Mouse (Mus musculus) brain, embryonic 14.5 days (tissue): Measurements from ENCODE around the gene B3gnt2. TPM values are rescaled to one million over a fixed set of nuclear protein-coding genes. Genes with fewer than 3 reads are reported as not detected.
A peak's percentile ranks its signal among the peaks of the same experiment; 100 is the strongest.
"Not testable (repeated sequence)": the region's sequence is repeated elsewhere in the genome, so short reads cannot be mapped to it uniquely, and the experiment has no call there.

ENCODE experiments used
- DNase-seq: peaks from one replicate; pipeline ENCODE4 v3.0.0-alpha.2; 2011; ENCODE audit warnings: low read depth
- CTCF ChIP-seq: fragments of 200-500 bp; IDR thresholded peaks from 2 replicates; pipeline ENCODE4 v1.5.1; 2012; ENCODE audit warnings: inconsistent platforms, mild to moderate bottlenecking, moderate library complexity, borderline replicate concordance; ENCODE audit not compliant: insufficient read depth, insufficient read length; ENCODE audit errors: extremely low read depth
- POLR2A ChIP-seq: fragments of 200-500 bp; IDR thresholded peaks from 2 replicates; pipeline ENCODE4 v1.6.1; 2012; ENCODE audit warnings: mild to moderate bottlenecking, inconsistent platforms, borderline replicate concordance; ENCODE audit not compliant: poor library complexity, insufficient read depth, insufficient read length, severe bottlenecking; ENCODE audit errors: extremely low read depth
- polyA plus RNA-seq: library from polyadenylated mRNA; depleted of rRNA; stranded (reverse); fragments of >200 nt; gene quantifications from 2 replicates; pipeline ENCODE4 v1.2.3, GENCODE M21; 2012

Gene B3gnt2
- polyA plus RNA-seq, 1 experiment = 2.3 TPM

DNA sequence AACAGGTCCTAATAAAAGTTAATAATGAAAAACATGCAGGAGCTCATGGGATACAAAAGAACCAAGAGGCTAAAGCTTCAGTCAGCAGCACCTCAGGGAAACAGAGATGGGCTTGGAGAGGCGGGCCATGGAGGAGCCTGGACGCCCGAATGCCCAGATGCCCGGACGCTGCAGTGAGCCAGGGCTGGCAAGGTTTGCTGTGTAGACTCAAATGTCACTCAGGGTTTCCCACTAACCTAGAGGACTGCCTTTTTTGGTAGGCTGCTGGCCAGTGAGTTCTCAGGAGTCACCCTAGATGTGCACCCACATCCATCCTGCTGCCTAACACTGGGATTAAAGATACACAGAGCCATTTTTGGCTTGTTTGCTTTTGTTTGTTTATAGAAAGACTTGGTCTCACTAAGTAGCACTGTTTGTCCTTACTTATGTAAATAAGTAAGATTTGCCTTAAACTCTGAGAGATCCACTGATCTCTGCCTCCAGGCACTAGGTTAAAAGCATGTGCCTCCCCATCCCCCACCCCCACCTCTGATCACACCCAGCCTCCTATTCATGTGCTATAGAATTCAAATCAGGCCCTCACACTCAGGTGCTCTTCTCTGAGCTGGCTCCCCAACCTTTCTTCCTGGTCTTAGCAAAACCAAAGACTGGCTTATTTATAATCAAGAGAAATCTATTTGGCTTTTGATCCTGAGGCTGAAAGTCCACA lies 117.0 kb downstream of the B3gnt2 start:
- no peak for DNase-seq
- no peak for TF ChIP-seq CTCF
- TF ChIP-seq POLR2A = no peak

DNA sequence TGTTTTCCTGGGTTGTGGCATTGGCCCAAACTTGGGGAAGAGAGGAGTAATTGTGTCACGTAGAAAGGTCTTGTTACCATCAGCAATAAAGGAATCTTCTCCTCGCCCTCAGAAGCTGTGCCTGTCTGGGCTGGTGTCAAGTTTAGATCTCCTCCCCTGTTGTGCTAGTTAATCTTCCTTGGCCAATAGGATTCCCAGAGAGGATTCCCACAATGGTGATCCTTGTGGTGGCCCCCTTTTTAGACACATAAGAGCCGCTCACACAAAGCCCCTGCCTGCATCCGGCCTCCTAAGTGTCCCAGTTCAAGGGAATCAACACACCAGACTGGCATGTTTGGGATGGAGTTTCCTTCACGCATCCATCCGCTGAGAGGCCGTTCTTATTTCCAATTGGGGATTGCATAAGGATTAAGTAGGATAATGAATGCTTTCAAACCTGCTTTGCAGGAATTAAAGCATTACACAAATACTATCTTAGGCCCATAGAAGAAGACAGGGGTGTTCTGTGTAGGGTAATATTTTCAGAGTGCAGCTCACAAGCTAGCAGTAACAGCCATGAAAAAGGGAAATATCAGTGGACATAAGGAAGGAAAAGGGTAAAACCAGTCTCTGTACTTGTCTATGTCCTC lies 118.6 kb downstream of the B3gnt2 start:
- TF ChIP-seq CTCF (no peak), POLR2A (no peak)
- DNase-seq = peak; percentile 59

DNA sequence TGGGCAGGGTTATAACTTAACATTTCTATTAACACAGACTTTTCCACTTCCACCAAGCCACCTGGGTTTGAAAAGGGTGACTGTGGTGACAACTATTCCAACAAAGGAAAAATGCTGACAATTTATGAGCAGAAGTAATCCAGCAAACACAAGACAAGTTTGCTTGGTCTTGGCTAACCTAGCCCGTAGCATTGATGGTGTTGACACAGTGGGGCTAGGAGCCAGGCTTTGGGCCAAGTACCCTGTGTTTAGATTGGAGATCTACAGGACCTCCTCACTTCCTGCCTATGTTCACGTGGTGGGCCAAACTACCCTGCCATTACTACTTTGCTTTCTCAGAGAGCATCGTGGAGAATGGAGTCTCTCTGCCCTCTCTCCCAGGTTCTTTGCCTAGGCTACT lies 119.3 kb downstream of the B3gnt2 start:
- TF ChIP-seq CTCF = no peak
- TF ChIP-seq POLR2A = no peak
- peak; percentile 3 for DNase-seq

DNA sequence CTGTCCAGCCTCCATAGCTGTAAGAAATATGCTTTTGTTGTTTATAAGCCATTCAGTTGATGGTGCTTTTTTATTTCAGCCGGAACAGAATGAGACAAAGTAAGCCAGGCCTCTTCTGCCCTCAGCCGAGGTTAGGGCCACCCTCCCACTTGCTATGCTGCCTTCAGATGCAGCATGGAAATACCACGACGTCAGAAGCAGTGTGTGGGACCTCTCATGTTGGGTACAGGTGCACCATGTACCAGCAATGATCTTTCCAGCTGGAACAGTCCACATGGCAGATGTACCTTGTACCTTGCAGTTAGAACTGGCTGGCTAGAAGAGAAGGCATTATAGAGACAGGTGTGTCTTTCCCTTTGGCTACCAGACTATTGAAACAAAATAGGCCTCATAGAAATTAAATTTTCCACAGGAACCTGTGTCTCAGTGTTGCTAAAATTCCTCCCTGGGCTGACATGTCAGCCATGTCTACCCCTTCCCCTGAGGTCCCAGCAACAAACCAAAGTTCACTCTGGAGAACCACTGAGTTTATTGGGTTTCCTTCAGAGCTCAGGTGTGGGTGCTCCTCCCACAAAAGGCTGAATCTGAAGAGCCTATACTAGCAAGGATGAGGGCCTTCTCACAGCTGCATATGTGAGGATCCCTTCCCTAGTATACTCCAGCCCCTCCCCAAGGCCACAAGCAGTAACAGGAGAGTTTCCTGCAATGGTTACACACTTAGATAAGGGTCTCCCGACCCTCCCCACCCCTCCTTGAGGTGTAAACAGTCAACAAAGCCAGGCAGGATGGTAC lies 121.1 kb downstream of the B3gnt2 start:
- TF ChIP-seq CTCF (no peak), POLR2A (no peak)
- no peak for DNase-seq

DNA sequence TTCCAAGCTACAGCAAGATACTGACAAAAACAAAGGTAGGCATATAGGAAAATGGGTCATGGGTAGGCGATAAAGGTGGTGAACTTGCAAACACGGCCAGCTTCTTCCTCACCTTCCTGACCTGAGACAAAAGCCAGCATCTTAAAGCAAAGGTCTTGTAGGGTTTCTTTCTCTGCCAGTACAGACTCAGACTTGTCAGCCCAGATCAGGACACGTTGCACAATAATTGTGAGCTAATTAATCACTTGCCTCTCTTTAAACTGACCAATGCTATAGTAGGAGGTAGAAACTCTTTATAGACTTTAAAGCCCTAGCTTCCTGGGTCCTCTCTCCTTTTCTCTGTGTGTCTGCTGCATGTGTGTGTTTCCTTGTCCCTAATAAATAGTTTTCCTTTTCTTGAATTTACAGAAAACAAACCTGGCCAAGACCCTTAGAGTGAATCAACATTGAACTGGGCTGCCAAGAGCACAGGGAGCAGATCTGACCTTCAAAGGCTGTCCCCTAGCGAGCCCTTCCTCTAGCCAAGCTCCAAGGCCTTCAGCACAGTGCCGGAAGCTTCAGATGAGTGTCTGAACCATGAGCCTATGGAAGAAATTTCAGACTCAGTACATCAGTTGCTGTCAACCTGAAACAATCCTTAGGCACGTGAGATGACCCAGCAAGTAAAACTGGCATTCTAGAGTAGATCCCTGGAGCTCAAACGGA lies 124.1 kb downstream of the B3gnt2 start:
- TF ChIP-seq CTCF (no peak), POLR2A (no peak)
- DNase-seq = no peak

DNA sequence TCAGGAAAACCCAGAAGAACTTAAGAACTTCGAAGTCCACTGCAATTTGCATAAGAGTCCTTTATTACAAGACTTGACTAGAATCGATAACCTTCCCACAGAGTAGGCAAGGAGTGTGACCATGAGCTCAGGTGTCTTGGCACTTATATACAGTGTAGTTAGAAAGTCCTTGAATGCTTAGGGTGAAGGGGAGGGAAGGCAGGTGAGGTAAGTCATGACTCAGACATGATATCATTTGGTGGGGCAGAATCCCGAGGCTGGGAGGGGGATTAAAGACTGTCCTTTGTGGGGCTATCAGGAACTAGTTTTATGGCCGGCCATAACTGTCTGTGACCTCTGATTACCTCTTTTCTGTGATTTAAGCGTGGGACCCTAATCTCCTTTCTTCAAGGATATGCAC lies 125.6 kb downstream of the B3gnt2 start:
- DNase-seq = not testable (repeated sequence)

DNA sequence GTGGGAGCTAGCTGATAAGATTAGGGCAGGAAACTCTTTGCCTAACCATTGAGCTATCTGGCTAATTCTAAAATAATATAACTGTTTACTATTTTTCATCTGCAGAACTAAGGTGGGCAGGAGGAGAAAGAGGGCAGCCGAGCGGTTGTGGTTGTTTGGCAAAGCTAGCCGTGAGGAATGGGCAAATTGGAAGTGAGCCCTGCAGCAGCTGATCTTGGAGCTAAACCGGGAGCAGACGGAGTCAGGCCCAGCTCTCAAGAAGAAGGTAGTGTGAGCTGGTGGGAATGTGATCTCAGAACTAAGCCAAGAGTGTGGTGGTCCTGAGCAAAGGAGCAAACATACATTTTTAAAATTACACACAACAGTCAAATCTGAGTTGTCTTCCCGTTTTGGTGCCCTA lies 126.8 kb downstream of the B3gnt2 start:
- TF ChIP-seq POLR2A (no peak), CTCF (no peak)
- no peak for DNase-seq

DNA sequence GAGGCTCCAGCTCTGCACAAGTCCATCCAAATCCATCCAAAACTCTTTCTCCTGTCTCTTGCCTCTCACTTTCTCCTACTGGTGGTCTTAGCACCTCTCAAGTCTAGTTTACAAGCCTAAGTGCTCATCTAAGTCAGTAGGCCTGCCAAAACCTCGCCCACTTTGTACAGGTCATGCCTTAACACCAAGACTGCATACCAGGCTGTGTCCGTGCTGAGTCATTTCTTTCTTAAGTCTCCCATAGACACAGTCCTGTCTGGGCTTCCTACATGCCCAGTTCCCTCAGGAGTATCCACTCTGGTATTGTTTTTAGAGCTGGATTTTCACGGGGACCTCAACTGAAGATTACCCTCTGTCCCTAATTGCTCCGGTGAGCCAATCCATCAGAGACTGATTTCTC lies 127.9 kb downstream of the B3gnt2 start:
- DNase-seq = no peak
- no peak for TF ChIP-seq POLR2A
- no peak for TF ChIP-seq CTCF

DNA sequence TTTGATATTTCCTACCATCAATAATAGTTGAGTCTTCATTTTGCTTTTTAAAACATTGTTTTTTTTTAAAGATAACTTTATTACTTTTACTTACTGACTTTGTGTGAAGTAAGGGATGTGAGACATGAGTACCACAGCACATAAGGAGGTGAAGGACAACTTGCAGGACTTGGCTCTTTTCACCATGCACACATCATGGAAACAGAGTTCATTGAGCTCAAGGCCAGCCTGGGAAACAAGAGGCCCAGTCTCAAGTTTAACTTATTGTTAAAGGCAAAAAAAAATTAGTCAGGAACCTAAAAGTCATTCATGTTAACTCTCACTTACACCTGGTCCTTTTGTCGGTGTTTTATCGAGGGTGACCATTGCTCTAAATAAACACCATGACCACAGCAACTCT lies 137.7 kb downstream of the B3gnt2 start:
- no peak for TF ChIP-seq CTCF
- TF ChIP-seq POLR2A = no peak
- DNase-seq = no peak

DNA sequence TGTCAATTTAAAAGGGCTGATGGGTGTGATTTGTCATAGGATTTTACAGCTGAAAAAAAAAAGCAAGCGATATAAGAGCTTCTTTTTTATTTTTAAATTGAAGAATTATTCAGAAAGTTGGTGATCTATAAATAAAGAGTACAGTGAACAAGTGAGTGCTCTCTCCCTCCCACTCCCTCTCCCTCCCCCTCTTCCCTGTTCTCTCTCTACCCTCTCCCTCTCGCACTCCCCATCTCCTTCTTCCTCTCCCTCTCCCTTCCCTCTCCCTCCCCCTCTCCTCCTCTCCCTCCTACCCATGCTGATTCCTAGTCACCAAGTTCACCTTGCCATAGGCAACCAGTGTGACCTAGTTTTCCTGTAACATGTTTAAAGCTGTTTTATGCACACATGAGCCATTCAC lies 140.7 kb downstream of the B3gnt2 start:
- no peak for DNase-seq
- TF ChIP-seq CTCF = no peak
- TF ChIP-seq POLR2A = no peak

DNA sequence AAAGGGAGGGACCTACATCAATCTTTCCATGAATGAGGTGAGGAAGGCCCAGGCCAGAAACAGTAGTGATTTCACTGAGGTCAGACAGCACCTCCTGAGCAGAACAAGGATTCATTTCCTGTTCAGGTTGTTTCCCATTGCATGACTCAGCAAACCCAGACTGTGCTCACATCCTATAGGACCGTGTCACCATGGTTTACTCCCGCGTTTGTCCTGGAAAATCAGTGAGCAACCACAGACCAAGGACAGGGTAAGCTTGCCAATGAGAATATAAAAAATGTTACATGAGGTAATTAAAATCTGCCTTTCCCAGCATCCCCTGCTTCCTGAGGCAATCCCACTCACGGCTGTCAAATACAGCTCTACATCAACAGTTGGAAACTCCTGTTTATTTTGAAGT lies 141.2 kb downstream of the B3gnt2 start:
- TF ChIP-seq POLR2A = no peak
- no peak for TF ChIP-seq CTCF
- no peak for DNase-seq
